Comparison of ENCODE assay signal across 11 mouse cellular contexts in the genomic region with DNA sequence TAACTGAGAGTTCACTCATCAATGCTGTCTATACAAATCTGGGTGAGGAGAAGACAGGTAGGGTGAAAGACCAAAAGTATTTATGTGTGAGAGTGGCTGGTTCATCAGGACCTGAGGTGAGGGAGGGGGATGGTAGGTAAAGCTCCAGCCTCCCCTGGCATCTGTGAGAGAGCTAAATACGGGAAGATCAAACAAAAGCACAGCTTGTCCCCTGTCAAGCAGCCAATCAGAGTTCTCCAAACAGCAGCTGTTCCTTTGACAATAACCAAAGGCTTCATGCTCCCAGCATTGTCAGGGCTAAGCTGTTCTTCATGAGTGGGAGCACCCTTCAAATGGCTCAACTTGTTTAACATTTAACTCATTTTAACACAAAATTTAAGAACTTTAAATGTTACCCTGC.
A peak's percentile ranks its signal among the peaks of the same experiment; 100 is the strongest.
DNase-seq lines count a peak whose midpoint lies in the region; ATAC-seq and TF ChIP-seq lines count a peak whose summit lies in the region.
"Had no signal": no experiment of that assay in that cellular context is flagged by ENCODE, and none has a peak within 500 bp of the region (broad histone marks: within the 10 kb centered on the region; RNA-seq: fewer than 3 reads in every experiment).

No protein-coding gene starts in this region.

- no peak for TF ChIP-seq CTCF in lung, embryonic 14.5 days (IDR thresholded peaks at IDR 0.05; ENCODE audit: low read depth)

- H3K36me3 ChIP-seq in lung, embryonic 14.5 days (ENCODE audit: insufficient read depth), result no peaks in the 10 kb centered on the region
- no peaks in the 10 kb centered on the region for H3K36me3 ChIP-seq in hindbrain, embryonic 13.5 days
- H3K36me3 ChIP-seq in midbrain, embryonic 15.5 days (replicated peaks), result no peaks in the 10 kb centered on the region
- H3K36me3 ChIP-seq in intestine, embryonic 16.5 days (ENCODE audit: control insufficient read depth, insufficient read depth, low read length), result no peaks in the 10 kb centered on the region
- H3K36me3 ChIP-seq: embryonic facial prominence, embryonic 13.5 days; stomach, embryonic 15.5 days had no signal

- H3K27ac ChIP-seq in lung, embryonic 14.5 days (ENCODE audit: low read depth), result no peak overlapping the region
- H3K27ac ChIP-seq in hindbrain, embryonic 13.5 days, result peak overlapping the region; percentile 52; the same call in 1 of the 2 replicates
- H3K27ac ChIP-seq in midbrain, embryonic 15.5 days, result no peak overlapping the region
- no peak overlapping the region for H3K27ac ChIP-seq in intestine, embryonic 16.5 days (ENCODE audit: low read length)
- H3K27ac ChIP-seq: embryonic facial prominence, embryonic 13.5 days; stomach, embryonic 15.5 days had no signal

- no peaks in the 10 kb centered on the region for H3K9me3 ChIP-seq in lung, embryonic 14.5 days (ENCODE audit: low read depth, low read length)
- no peaks in the 10 kb centered on the region for H3K9me3 ChIP-seq in hindbrain, embryonic 13.5 days
- H3K9me3 ChIP-seq in midbrain, embryonic 15.5 days, result no peaks in the 10 kb centered on the region
- H3K9me3 ChIP-seq in intestine, embryonic 16.5 days (ENCODE audit: control insufficient read depth, low read length), result no peaks in the 10 kb centered on the region
- H3K9me3 ChIP-seq: stomach, embryonic 15.5 days had no signal

- H3K4me2 ChIP-seq in lung, embryonic 14.5 days, result no peak overlapping the region
- no peak overlapping the region for H3K4me2 ChIP-seq in hindbrain, embryonic 13.5 days
- no peak overlapping the region for H3K4me2 ChIP-seq in midbrain, embryonic 15.5 days
- no peak overlapping the region for H3K4me2 ChIP-seq in intestine, embryonic 16.5 days (ENCODE audit: low read depth, low read length)
- H3K4me2 ChIP-seq: embryonic facial prominence, embryonic 13.5 days; stomach, embryonic 15.5 days had no signal

- peak; percentile 32 for DNase-seq in lung, embryonic 14.5 days
- no peak for DNase-seq in lung, postnatal 10 days
- DNase-seq in cerebellum, adult 8-10 months, result peak; percentile 34
- DNase-seq in urinary bladder, adult 18-20 months (ENCODE audit: low spot score in 2 of 2), result no peak
- DNase-seq in kidney, postnatal 10 days, result no peak
- DNase-seq: kidney, adult 11 months had no signal

- no peak for ATAC-seq in lung, embryonic 14.5 days (ENCODE audit: insufficient read depth)
- ATAC-seq in hindbrain, embryonic 13.5 days (ENCODE audit: low FRiP score), result 0 out of 2 replicates have a peak, but pooled peaks have one; percentile 17
- ATAC-seq in midbrain, embryonic 15.5 days (replicated peaks), result peak; percentile 52; the same call in 1 of the 2 replicates
- no peak for ATAC-seq in intestine, embryonic 16.5 days

- 0% methylated on average over 1 of the region's 1 CpGs for whole genome bisulfite sequencing in lung, embryonic 14.5 days
- WGBS in hindbrain, embryonic 13.5 days, result 0% methylated on average over 1 of the region's 1 CpGs
- WGBS in midbrain, embryonic 15.5 days, result 0% methylated on average over 1 of the region's 1 CpGs
- 17% methylated on average over 1 of the region's 1 CpGs for WGBS in intestine, embryonic 16.5 days

- no peaks in the 10 kb centered on the region for H3K4me1 ChIP-seq in lung, embryonic 14.5 days (ENCODE audit: insufficient read depth)
- H3K4me1 ChIP-seq in hindbrain, embryonic 13.5 days (replicated peaks), result peaks cover 21% of the 10 kb centered on the region
- peaks cover 10% of the 10 kb centered on the region for H3K4me1 ChIP-seq in midbrain, embryonic 15.5 days
- H3K4me1 ChIP-seq in intestine, embryonic 16.5 days (ENCODE audit: control insufficient read depth, insufficient read depth, low read length), result no peaks in the 10 kb centered on the region
- H3K4me1 ChIP-seq: stomach, embryonic 15.5 days had no signal

- H3K4me3 ChIP-seq in lung, embryonic 14.5 days (ENCODE audit: low read depth, low read length), result no peak overlapping the region
- no peak overlapping the region for H3K4me3 ChIP-seq in hindbrain, embryonic 13.5 days
- no peak overlapping the region for H3K4me3 ChIP-seq in midbrain, embryonic 15.5 days
- H3K4me3 ChIP-seq in intestine, embryonic 16.5 days (ENCODE audit: low read length), result no peak overlapping the region
- H3K4me3 ChIP-seq: embryonic facial prominence, embryonic 13.5 days; stomach, embryonic 15.5 days had no signal

- H3K27me3 ChIP-seq in lung, embryonic 14.5 days (ENCODE audit: insufficient read depth, low read length), result no peaks in the 10 kb centered on the region
- no peaks in the 10 kb centered on the region for H3K27me3 ChIP-seq in hindbrain, embryonic 13.5 days
- no peaks in the 10 kb centered on the region for H3K27me3 ChIP-seq in midbrain, embryonic 15.5 days (replicated peaks)
- no peaks in the 10 kb centered on the region for H3K27me3 ChIP-seq in intestine, embryonic 16.5 days (replicated peaks; ENCODE audit: control insufficient read depth, insufficient read depth, low read length)
- H3K27me3 ChIP-seq: embryonic facial prominence, embryonic 13.5 days; stomach, embryonic 15.5 days had no signal

- H3K9ac ChIP-seq in lung, embryonic 14.5 days, result no peak overlapping the region
- H3K9ac ChIP-seq in hindbrain, embryonic 13.5 days, result no peak overlapping the region
- H3K9ac ChIP-seq in midbrain, embryonic 15.5 days, result no peak overlapping the region
- H3K9ac ChIP-seq in intestine, embryonic 16.5 days (ENCODE audit: low read depth, low read length), result no peak overlapping the region
- H3K9ac ChIP-seq: embryonic facial prominence, embryonic 13.5 days; stomach, embryonic 15.5 days had no signal

Comparison
In these comparisons a context has a peak if more than half of its experiments do, and no peak if none do; other contexts are left out.
1. DNase-seq: peak in lung, embryonic 14.5 days (single experiment) and cerebellum, adult 8-10 months (single experiment); none in lung, postnatal 10 days (single experiment), urinary bladder, adult 18-20 months (0 of 2) and kidney, postnatal 10 days (single experiment).
2. ATAC-seq: peak in hindbrain, embryonic 13.5 days (single experiment) and midbrain, embryonic 15.5 days (single experiment); none in lung, embryonic 14.5 days (single experiment) and intestine, embryonic 16.5 days (single experiment).